Mouse (Mus musculus): Measurements from ENCODE around the gene Pnldc1.
"Not testable (repeated sequence)": the region's sequence is repeated elsewhere in the genome, so short reads cannot be mapped to it uniquely, and the experiment has no call there.

Pnldc1 gene

GRCm38 (mm10) chr17:12910391-12910790 lies 361 bp upstream of the Pnldc1 start:
- no peak for DNase-seq (ENCODE audit: extremely low read depth, insufficient read length, low spot score)

GRCm38 (mm10) chr17:12906436-12906835 lies 3.6 kb downstream of the Pnldc1 start:
- DNase-seq (ENCODE audit: extremely low read depth, insufficient read length, low spot score): no peak

GRCm38 (mm10) chr17:12905810-12906209 lies 4.2 kb downstream of the Pnldc1 start:
- DNase-seq (ENCODE audit: extremely low read depth, insufficient read length, low spot score): no peak

GRCm38 (mm10) chr17:12904349-12904748 lies 5.7 kb downstream of the Pnldc1 start:
- no peak for DNase-seq (ENCODE audit: extremely low read depth, insufficient read length, low spot score)

- no peak for DNase-seq (ENCODE audit: extremely low read depth, insufficient read length, low spot score)
These were observed 6.4 kb downstream of the Pnldc1 start for GRCm38 (mm10) chr17:12903372-12904333.

GRCm38 (mm10) chr17:12902291-12902690 lies 7.7 kb downstream of the Pnldc1 start:
- DNase-seq (ENCODE audit: extremely low read depth, insufficient read length, low spot score): no peak

GRCm38 (mm10) chr17:12898607-12899006 lies 11.4 kb downstream of the Pnldc1 start:
- DNase-seq (ENCODE audit: extremely low read depth, insufficient read length, low spot score): not testable (repeated sequence)

- no peak for DNase-seq (ENCODE audit: extremely low read depth, insufficient read length, low spot score)
These were observed 12.4 kb downstream of the Pnldc1 start for GRCm38 (mm10) chr17:12897674-12898073.

GRCm38 (mm10) chr17:12892033-12892432 lies 18.0 kb downstream of the Pnldc1 start:
- no peak for DNase-seq (ENCODE audit: extremely low read depth, insufficient read length, low spot score)

GRCm38 (mm10) chr17:12891054-12891453 lies 19.0 kb downstream of the Pnldc1 start:
- DNase-seq (ENCODE audit: extremely low read depth, insufficient read length, low spot score): no peak

- no peak for DNase-seq (ENCODE audit: extremely low read depth, insufficient read length, low spot score)
These were observed 22.8 kb downstream of the Pnldc1 start for GRCm38 (mm10) chr17:12887021-12887775.

GRCm38 (mm10) chr17:12886620-12887019 lies 23.4 kb downstream of the Pnldc1 start:
- DNase-seq (ENCODE audit: extremely low read depth, insufficient read length, low spot score): no peak

GRCm38 (mm10) chr17:12881216-12881615 lies 28.8 kb downstream of the Pnldc1 start:
- DNase-seq (ENCODE audit: extremely low read depth, insufficient read length, low spot score): no peak

GRCm38 (mm10) chr17:12880178-12880577 lies 29.9 kb downstream of the Pnldc1 start:
- DNase-seq (ENCODE audit: extremely low read depth, insufficient read length, low spot score): peak; percentile 36

GRCm38 (mm10) chr17:12875734-12876133 lies 34.3 kb downstream of the Pnldc1 start, which contains the start of gene Mrgprh:
Gene Mrgprh (plus strand): TSS chr17:12876034.
- DNase-seq (ENCODE audit: extremely low read depth, insufficient read length, low spot score): no peak

GRCm38 (mm10) chr17:12872275-12873028 lies 37.6 kb downstream of the Pnldc1 start:
- no peak for DNase-seq (ENCODE audit: extremely low read depth, insufficient read length, low spot score)

GRCm38 (mm10) chr17:12868640-12869039 lies 41.4 kb downstream of the Pnldc1 start:
- DNase-seq (ENCODE audit: extremely low read depth, insufficient read length, low spot score): no peak

- no peak for DNase-seq (ENCODE audit: extremely low read depth, insufficient read length, low spot score)
These were observed 42.0 kb downstream of the Pnldc1 start, which contains the start of gene Mas1 for GRCm38 (mm10) chr17:12868043-12868442. Gene Mas1 (minus strand): TSS chr17:12868143.

GRCm38 (mm10) chr17:12866853-12867252 lies 43.2 kb downstream of the Pnldc1 start:
- DNase-seq (ENCODE audit: extremely low read depth, insufficient read length, low spot score): no peak

GRCm38 (mm10) chr17:12865407-12865806 lies 44.6 kb downstream of the Pnldc1 start:
- no peak for DNase-seq (ENCODE audit: extremely low read depth, insufficient read length, low spot score)

GRCm38 (mm10) chr17:12864111-12864510 lies 45.9 kb downstream of the Pnldc1 start:
- no peak for DNase-seq (ENCODE audit: extremely low read depth, insufficient read length, low spot score)

Data from 3134 (cell line).